Mouse (Mus musculus) CH12.LX (cell line): ENCODE measurements at regions not wholly inside any gene's neighbourhood (a gene's known extent, or its start where the extent isn't known, plus 50 kb on each side); places are given as distances from the start of the nearest gene placed in this dataset.

Experiments
- DNase-seq: peaks from one replicate; pipeline ENCODE4 v3.0.0-alpha.2; 2013; ENCODE audit errors: extremely low read depth
- H3K27ac ChIP-seq: 2 replicates; pipeline ENCODE4 v1.5.1; 2012; ENCODE audit warnings: low read depth, mild to moderate bottlenecking, control low read depth, moderate library complexity; ENCODE audit not compliant: insufficient read depth
- H3K27me3 ChIP-seq: replicated peaks from 2 replicates; pipeline ENCODE3; 2012; ENCODE audit warnings: inconsistent platforms
- H3K36me3 ChIP-seq, 2 experiments: replicated peaks in 1 of 2; 2 replicates each; pipeline versions ENCODE3 to v1.6.1; 2012; ENCODE audit warnings: inconsistent platforms in 1 of 2, low read length in 1 of 2, mild to moderate bottlenecking in 1 of 2, mixed read lengths in 1 of 2, moderate library complexity in 1 of 2; ENCODE audit not compliant: control insufficient read depth in 1 of 2, insufficient read depth in 1 of 2
- H3K4me1 ChIP-seq, 2 experiments: 2 replicates each; pipeline ENCODE4 v1.6.1; 2012; ENCODE audit warnings: inconsistent platforms in 1 of 2, moderate library complexity in 1 of 2; ENCODE audit not compliant: insufficient read depth in 2 of 2, control insufficient read depth in 1 of 2
- H3K4me2 ChIP-seq: 2 replicates; pipeline ENCODE4 v1.6.1; 2012; ENCODE audit warnings: low read depth, mild to moderate bottlenecking, control low read depth; ENCODE audit not compliant: poor library complexity, insufficient read depth, severe bottlenecking
- H3K4me3 ChIP-seq, 3 experiments: fragments of 150-350 bp in 1 of 3; sonication (generic) in 1 of 3; replicated peaks in 1 of 3; 2 replicates each; pipeline versions ENCODE3 to v1.5.1; 2011 to 2012; ENCODE audit warnings: low read depth in 2 of 3, low read length in 2 of 3, mild to moderate bottlenecking in 2 of 3, moderate library complexity in 2 of 3, control low read depth in 1 of 3, improper control_type of control experiment in 1 of 3, inconsistent platforms in 1 of 3, mixed read lengths in 1 of 3; ENCODE audit not compliant: poor library complexity in 1 of 3
- H3K79me2 ChIP-seq: replicated peaks from 2 replicates; pipeline ENCODE4 v1.6.1; 2012; ENCODE audit warnings: mild to moderate bottlenecking, moderate library complexity; ENCODE audit not compliant: control insufficient read depth, poor library complexity, insufficient read depth, severe bottlenecking; ENCODE audit errors: extremely low read depth
- H3K9ac ChIP-seq: 2 replicates; pipeline ENCODE4 v1.6.1; 2012; ENCODE audit warnings: low read depth, mild to moderate bottlenecking, control low read depth, moderate library complexity; ENCODE audit not compliant: insufficient read depth
- H3K9me3 ChIP-seq: replicated peaks from 2 replicates; pipeline ENCODE3; 2012; ENCODE audit warnings: low read length, inconsistent platforms, mixed read lengths
- CHD1 ChIP-seq: IDR thresholded peaks from 2 replicates; pipeline ENCODE4 v1.6.1; 2012; ENCODE audit warnings: low read depth, low read length, improper control_type of control experiment, inconsistent platforms
- CTCF ChIP-seq, 2 experiments: IDR thresholded peaks in 1 of 2; conservative IDR thresholded peaks in 1 of 2; 2 replicates each; pipeline ENCODE4 v1.5.1; 2011 to 2012; ENCODE audit warnings: low read depth in 2 of 2, low read length in 2 of 2, improper control_type of control experiment in 1 of 2, inconsistent platforms in 1 of 2, mild to moderate bottlenecking in 1 of 2, moderate library complexity in 1 of 2
- JUND ChIP-seq: conservative IDR thresholded peaks from 2 replicates; pipeline ENCODE4 v1.6.1; 2011; ENCODE audit warnings: low read depth, low read length, improper control_type of control experiment
- TBP ChIP-seq: conservative IDR thresholded peaks from 2 replicates; pipeline ENCODE4 v1.6.1; 2011; ENCODE audit warnings: low read depth, low read length, improper control_type of control experiment
- TCF12 ChIP-seq: IDR thresholded peaks from 2 replicates; pipeline ENCODE4 v1.6.1; 2014; ENCODE audit warnings: low read depth, mild to moderate bottlenecking, inconsistent platforms, low read length, improper control_type of control experiment
- USF1 ChIP-seq: IDR thresholded peaks from 2 replicates; pipeline ENCODE4 v1.6.1; 2014; ENCODE audit warnings: low read depth, mild to moderate bottlenecking, inconsistent platforms, low read length, improper control_type of control experiment
- dilution Hi-C: fragments of 300-500 bp; cut with MboI; formaldehyde crosslinking; loops from 2 replicates; pipeline ENCODE4 v1.14.3; 2020; ENCODE audit warnings: low sequenced_read_pairs; ENCODE audit not compliant: extremely low pct_unique_long_range_greater_than_20kb, extremely low pct_ligation_motif_present
- in situ Hi-C: fragments of 300-500 bp; cut with MboI; formaldehyde crosslinking; loops from 3 replicates; pipeline ENCODE4 v1.14.3; 2019; ENCODE audit warnings: low sequenced_read_pairs, low pct_ligation_motif_present, low pct_unique_long_range_greater_than_20kb, mixed read lengths

DNA sequence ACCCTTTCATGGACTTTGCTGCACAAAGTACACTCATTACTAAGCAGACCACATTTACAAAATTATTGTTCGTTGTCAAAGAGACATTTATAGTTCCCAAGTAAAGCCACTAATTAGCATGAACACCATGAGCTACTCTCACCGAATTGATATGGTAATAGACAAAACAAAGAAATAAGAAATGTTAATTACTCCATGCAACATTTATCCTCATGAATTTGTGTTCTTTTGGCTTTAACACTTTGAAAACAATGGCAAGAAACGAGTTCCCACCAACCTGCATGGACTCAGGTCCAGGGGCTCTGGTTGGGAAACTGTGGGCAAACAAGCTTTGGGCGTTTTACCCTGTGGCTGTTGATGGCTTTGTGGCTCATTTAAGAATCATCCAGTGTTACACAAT, 114.2 kb downstream of the Gm17728 start:
- Histone ChIP-seq H3K27ac (no peak overlapping the region), H3K79me2 (no peaks in the 10 kb centered on the region), H3K36me3 (no peaks in the 10 kb centered on the region), H3K4me2 (no peak overlapping the region), H3K9me3 (no peaks in the 10 kb centered on the region), H3K9ac (no peak overlapping the region), H3K4me3 (no peak overlapping the region), H3K4me1 (peaks cover 0 to 5% of the 10 kb centered on the region in 2 experiments; a peak in 2 of 4 replicates), H3K27me3 (no peaks in the 10 kb centered on the region)
- in situ Hi-C loops (no loop called here), dilution Hi-C loops (no loop called here)
- DNase-seq: no peak
- TF ChIP-seq JUND: no peak
- no peak for TF ChIP-seq CHD1
- no peak for TF ChIP-seq USF1
- TF ChIP-seq TCF12: no peak

DNA sequence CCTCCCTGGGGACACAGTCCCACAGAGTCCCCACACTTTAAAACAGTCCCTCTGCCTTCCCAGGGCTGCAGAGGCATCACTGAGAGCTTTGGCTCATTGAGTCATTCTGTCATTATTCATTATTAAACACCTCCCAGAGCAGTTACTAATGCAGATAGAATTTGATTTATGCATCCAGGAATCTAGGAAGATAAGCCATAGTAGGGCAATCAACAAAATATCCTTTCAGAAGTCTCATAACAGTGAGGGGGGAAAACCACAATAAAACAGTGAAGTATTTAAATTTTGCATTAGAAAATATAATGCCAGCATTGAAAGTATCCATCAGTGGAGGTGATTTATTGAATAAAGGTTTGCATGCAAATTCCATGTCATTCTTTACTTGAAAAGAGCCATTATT, 116.5 kb downstream of the Gm17728 start:
- peaks cover 0 to 5% of the 10 kb centered on the region in 2 experiments; a peak in 2 of 4 replicates for H3K4me1 ChIP-seq
- in situ Hi-C loops (no loop called here), dilution Hi-C loops (no loop called here)
- no peak overlapping the region for H3K4me3 ChIP-seq
- H3K4me2 ChIP-seq: no peak overlapping the region
- H3K79me2 ChIP-seq: no peaks in the 10 kb centered on the region
- no peak for DNase-seq
- no peak overlapping the region for H3K27ac ChIP-seq
- no peaks in the 10 kb centered on the region for H3K27me3 ChIP-seq
- no peaks in the 10 kb centered on the region for H3K36me3 ChIP-seq
- TF ChIP-seq CTCF (conservative IDR thresholded peaks at IDR 0.05 in 1 of 2, IDR thresholded peaks at IDR 0.05 in 1 of 2; ENCODE audit: low read depth in 2 of 2, low read length in 2 of 2): no peak
- H3K9ac ChIP-seq: no peak overlapping the region
- H3K9me3 ChIP-seq: no peaks in the 10 kb centered on the region

DNA sequence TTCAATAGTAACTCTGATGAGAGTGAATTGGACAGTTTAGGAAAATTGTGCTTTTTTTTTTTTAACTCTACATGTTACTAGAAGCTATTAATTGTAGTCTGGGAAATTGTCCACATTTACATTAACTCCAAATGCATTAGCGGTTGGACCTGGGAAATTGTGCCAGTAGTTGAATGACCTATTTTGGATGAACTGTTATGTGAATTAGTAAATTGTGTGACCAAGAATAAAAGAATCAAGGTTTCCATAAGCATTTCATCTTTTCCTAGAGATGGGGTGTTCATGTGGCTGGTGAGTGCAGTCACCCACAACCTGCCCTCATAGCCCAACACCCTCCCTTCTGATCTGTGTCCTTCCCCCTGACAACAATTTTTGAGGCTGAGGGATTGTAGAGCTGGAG, 118.3 kb downstream of the Gm17728 start:
- no peak for DNase-seq
- Histone ChIP-seq H3K4me3 (no peak overlapping the region), H3K27ac (no peak overlapping the region), H3K4me2 (no peak overlapping the region), H3K36me3 (no peaks in the 10 kb centered on the region), H3K9me3 (no peaks in the 10 kb centered on the region), H3K4me1 (peaks cover 0 to 5% of the 10 kb centered on the region in 2 experiments; a peak in 2 of 4 replicates)
- in situ Hi-C loops: no loop called here
- dilution Hi-C loops: no loop called here
- TF ChIP-seq TBP: no peak
- TF ChIP-seq, all 38 proteins: peak for 0
- H3K27me3 ChIP-seq: no peaks in the 10 kb centered on the region
- no peak overlapping the region for H3K9ac ChIP-seq
- no peaks in the 10 kb centered on the region for H3K79me2 ChIP-seq

DNA sequence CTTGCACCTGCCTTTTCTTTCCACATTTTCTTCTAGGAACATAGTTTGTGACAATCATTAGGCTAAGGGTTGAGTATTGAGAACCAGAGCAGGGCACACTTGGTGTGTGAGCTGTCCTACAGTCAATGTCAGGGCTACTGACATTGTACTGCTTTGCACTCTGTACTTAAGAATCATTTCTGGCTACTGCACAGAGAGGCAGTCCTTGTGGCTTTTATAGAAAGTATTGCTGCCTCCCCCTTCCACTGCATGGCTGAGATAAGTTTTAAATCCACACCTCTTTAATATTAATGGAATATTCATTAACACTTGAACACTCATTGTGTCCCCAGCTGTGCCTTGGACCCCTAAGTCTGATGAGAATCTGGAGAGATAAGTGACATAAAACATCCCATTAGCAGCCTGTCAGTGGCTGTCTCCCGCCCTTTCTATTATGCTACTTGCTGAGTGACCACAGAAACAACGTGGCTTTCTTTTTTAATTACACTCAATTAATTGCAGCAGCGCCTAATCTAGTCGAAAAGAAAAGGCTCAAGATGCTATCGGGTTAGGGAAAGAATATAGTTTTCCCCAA, 121.5 kb downstream of the Gm17728 start:
- Histone ChIP-seq H3K4me1 (peaks cover 0 to 5% of the 10 kb centered on the region in 2 experiments; a peak in 2 of 4 replicates), H3K36me3 (no peaks in the 10 kb centered on the region), H3K4me2 (no peak overlapping the region), H3K4me3 (no peak overlapping the region), H3K9ac (no peak overlapping the region), H3K79me2 (no peaks in the 10 kb centered on the region), H3K27ac (no peak overlapping the region), H3K27me3 (no peaks in the 10 kb centered on the region), H3K9me3 (no peaks in the 10 kb centered on the region)
- dilution Hi-C loops: no loop called here
- no peak for TF ChIP-seq USF1
- in situ Hi-C loops: no loop called here
- no peak for DNase-seq
